Mouse (Mus musculus) stomach, embryonic 15.5 days (tissue): Measurements from ENCODE around the gene Car15. TPM values are rescaled to one million over a fixed set of nuclear protein-coding genes. Genes with fewer than 3 reads are reported as not detected.

Source experiments
- ATAC-seq: fragments of 200-750 bp; cut with Nextera tagmentation; 2 replicates; pipeline ENCODE4 v1.8.0; 2017; ENCODE audit warnings: low read depth, moderate number of reproducible peaks, moderate TSS enrichment; ENCODE audit not compliant: insufficient read depth, low FRiP score
- H3K27ac ChIP-seq: fragments of 300-500 bp; sonication (generic); 2 replicates; pipeline ENCODE4 v1.5.1; 2015; ENCODE audit warnings: mild to moderate bottlenecking, inconsistent platforms
- H3K27me3 ChIP-seq: fragments of 300-500 bp; sonication (generic); replicated peaks from 2 replicates; pipeline ENCODE4 v1.6.1; 2015; ENCODE audit warnings: inconsistent platforms
- H3K36me3 ChIP-seq: fragments of 300-500 bp; sonication (generic); 2 replicates; pipeline ENCODE4 v1.6.1; 2015; ENCODE audit warnings: inconsistent platforms
- H3K4me1 ChIP-seq: fragments of 300-500 bp; sonication (generic); 2 replicates; pipeline ENCODE4 v1.6.1; 2015; ENCODE audit warnings: inconsistent platforms
- H3K4me2 ChIP-seq: fragments of 300-500 bp; sonication (generic); 2 replicates; pipeline ENCODE4 v1.6.1; 2015; ENCODE audit warnings: mild to moderate bottlenecking, inconsistent platforms
- H3K4me3 ChIP-seq: fragments of 300-500 bp; sonication (generic); replicated peaks from 2 replicates; pipeline ENCODE4 v1.5.1; 2015; ENCODE audit warnings: inconsistent platforms
- H3K9ac ChIP-seq: fragments of 300-500 bp; sonication (generic); 2 replicates; pipeline ENCODE4 v1.6.1; 2015; ENCODE audit warnings: inconsistent platforms
- H3K9me3 ChIP-seq: fragments of 300-500 bp; sonication (generic); 2 replicates; pipeline ENCODE4 v1.6.1; 2016; ENCODE audit warnings: inconsistent platforms
- WGBS: fragments of 180-500 bp; shearing (Covaris S2); methylation state at CpG from one replicate; pipeline ENCODE4 v1.1.7; 2015; 5-methylcytosine and 5-hydroxymethylcytosine counted together
- polyA plus RNA-seq: library from polyadenylated mRNA; unstranded; fragments of >200 nt; fragmentation: Nextera tagmentation; extraction: Ambion mirVana; gene quantifications from 2 replicates; pipeline ENCODE4 v1.2.1, GENCODE M21; 2015

The Car15 gene
- polyA plus RNA-seq, 1 experiment from 2014 or later: 2.7 TPM

- ATAC-seq: no peak
- peak overlapping the region; percentile 72 for H3K27ac ChIP-seq
- peaks cover 46% of the 10 kb centered on the region for H3K4me1 ChIP-seq
- peaks cover 27% of the 10 kb centered on the region for H3K27me3 ChIP-seq
- H3K9me3 ChIP-seq: no peaks in the 10 kb centered on the region
- no peak overlapping the region for H3K9ac ChIP-seq
- peaks cover 3% of the 10 kb centered on the region; the same call in 1 of the 2 replicates for H3K36me3 ChIP-seq
- H3K4me2 ChIP-seq: no peak overlapping the region
- 86% methylated on average over 4 of the region's 4 CpGs for WGBS
- no peak overlapping the region for H3K4me3 ChIP-seq
Observed at GRCm38 (mm10) chr16:17809125-17809524, 29.0 kb downstream of the Car15 start.

- Histone ChIP-seq H3K36me3 (peaks cover 10% of the 10 kb centered on the region), H3K4me3 (peak overlapping the region; percentile 44), H3K4me1 (peaks cover 63% of the 10 kb centered on the region), H3K9ac (peak overlapping the region; percentile 14), H3K4me2 (peak overlapping the region; percentile 82), H3K27ac (no peak overlapping the region), H3K27me3 (peaks cover 44% of the 10 kb centered on the region), H3K9me3 (no peaks in the 10 kb centered on the region)
- peak; percentile 62; the same call in 1 of the 2 replicates for ATAC-seq
- 12% methylated on average over 73 of the region's 73 CpGs for WGBS
Observed at GRCm38 (mm10) chr16:17807192-17808009, 30.8 kb downstream of the Car15 start.

GRCm38 (mm10) chr16:17806581-17807191 lies 31.5 kb downstream of the Car15 start:
- Histone ChIP-seq H3K36me3 (peaks cover 10% of the 10 kb centered on the region), H3K9ac (peak overlapping the region; percentile 14), H3K4me2 (peak overlapping the region; percentile 82), H3K4me3 (peak overlapping the region; percentile 44), H3K4me1 (peaks cover 69% of the 10 kb centered on the region), H3K27ac (0 out of 2 replicates have a peak overlapping the region, but pooled peaks have one; percentile 4), H3K27me3 (peaks cover 50% of the 10 kb centered on the region), H3K9me3 (no peaks in the 10 kb centered on the region)
- WGBS: 25% methylated on average over 49 of the region's 50 CpGs
- no peak for ATAC-seq

GRCm38 (mm10) chr16:17804982-17805381 lies 33.2 kb downstream of the Car15 start:
- Histone ChIP-seq H3K27ac (no peak overlapping the region), H3K4me1 (peaks cover 80% of the 10 kb centered on the region), H3K4me3 (no peak overlapping the region; the same call in 1 of the 2 replicates), H3K9me3 (no peaks in the 10 kb centered on the region), H3K36me3 (peaks cover 10% of the 10 kb centered on the region), H3K4me2 (peak overlapping the region; percentile 60), H3K27me3 (peaks cover 55% of the 10 kb centered on the region), H3K9ac (no peak overlapping the region)
- WGBS: 54% methylated on average over 7 of the region's 7 CpGs
- ATAC-seq: no peak

- H3K4me1 ChIP-seq: peaks cover 78% of the 10 kb centered on the region
- no peak overlapping the region for H3K27ac ChIP-seq
- ATAC-seq: peak; percentile 12; the same call in 1 of the 2 replicates
- H3K36me3 ChIP-seq: peaks cover 10% of the 10 kb centered on the region
- WGBS: 21% methylated on average over 33 of the region's 33 CpGs
- peak overlapping the region; percentile 60 for H3K4me2 ChIP-seq
- H3K27me3 ChIP-seq: peaks cover 57% of the 10 kb centered on the region
- H3K4me3 ChIP-seq: peak overlapping the region; percentile 31
- H3K9ac ChIP-seq: no peak overlapping the region
- H3K9me3 ChIP-seq: no peaks in the 10 kb centered on the region
Observed at GRCm38 (mm10) chr16:17804449-17804912, 33.7 kb downstream of the Car15 start.

GRCm38 (mm10) chr16:17803675-17804448 lies 34.3 kb downstream of the Car15 start:
- Histone ChIP-seq H3K27ac (no peak overlapping the region), H3K9me3 (no peaks in the 10 kb centered on the region), H3K4me1 (peaks cover 79% of the 10 kb centered on the region), H3K9ac (no peak overlapping the region), H3K36me3 (peaks cover 10% of the 10 kb centered on the region), H3K4me2 (peak overlapping the region; percentile 60), H3K27me3 (peaks cover 64% of the 10 kb centered on the region), H3K4me3 (peak overlapping the region; percentile 31)
- no peak for ATAC-seq
- 46% methylated on average over 33 of the region's 33 CpGs for WGBS

- H3K4me2 ChIP-seq: peak overlapping the region; percentile 54
- no peak overlapping the region for H3K9ac ChIP-seq
- peaks cover 79% of the 10 kb centered on the region for H3K4me1 ChIP-seq
- H3K4me3 ChIP-seq: peak overlapping the region; percentile 31
- no peak overlapping the region for H3K27ac ChIP-seq
- H3K27me3 ChIP-seq: peaks cover 65% of the 10 kb centered on the region
- no peak for ATAC-seq
- no peaks in the 10 kb centered on the region for H3K9me3 ChIP-seq
- WGBS: 32% methylated on average over 83 of the region's 83 CpGs
- peaks cover 10% of the 10 kb centered on the region for H3K36me3 ChIP-seq
Observed at GRCm38 (mm10) chr16:17802839-17803674, 35.1 kb downstream of the Car15 start.

- H3K9ac ChIP-seq: no peak overlapping the region
- no peaks in the 10 kb centered on the region for H3K9me3 ChIP-seq
- WGBS: 39% methylated on average over 18 of the region's 18 CpGs
- no peak for ATAC-seq
- peaks cover 10% of the 10 kb centered on the region for H3K36me3 ChIP-seq
- no peak overlapping the region for H3K27ac ChIP-seq
- peak overlapping the region; percentile 31 for H3K4me3 ChIP-seq
- peaks cover 69% of the 10 kb centered on the region for H3K27me3 ChIP-seq
- peaks cover 79% of the 10 kb centered on the region for H3K4me1 ChIP-seq
- H3K4me2 ChIP-seq: peak overlapping the region; percentile 54
Observed at GRCm38 (mm10) chr16:17802456-17802838, 35.7 kb downstream of the Car15 start.

GRCm38 (mm10) chr16:17801777-17802455 lies 36.2 kb downstream of the Car15 start:
- no peak for ATAC-seq

GRCm38 (mm10) chr16:17799584-17799983 lies 38.6 kb downstream of the Car15 start:
- no peak overlapping the region for H3K27ac ChIP-seq
- H3K4me3 ChIP-seq: peak overlapping the region; percentile 67
- no peak for ATAC-seq
- peak overlapping the region; percentile 77 for H3K4me2 ChIP-seq
- no peaks in the 10 kb centered on the region for H3K9me3 ChIP-seq
- peaks cover 61% of the 10 kb centered on the region for H3K4me1 ChIP-seq
- peaks cover 7% of the 10 kb centered on the region for H3K36me3 ChIP-seq
- no peak overlapping the region for H3K9ac ChIP-seq
- peaks cover 58% of the 10 kb centered on the region for H3K27me3 ChIP-seq

More at GRCm38 (mm10) chr16:17801777-17802455, 36.2 kb downstream of the Car15 start:
- Histone ChIP-seq H3K36me3 (peaks cover 10% of the 10 kb centered on the region), H3K4me3 (no peak overlapping the region), H3K27me3 (peaks cover 72% of the 10 kb centered on the region), H3K27ac (no peak overlapping the region), H3K9me3 (no peaks in the 10 kb centered on the region), H3K4me1 (peaks cover 77% of the 10 kb centered on the region), H3K4me2 (no peak overlapping the region), H3K9ac (no peak overlapping the region)
- WGBS: 22% methylated on average over 7 of the region's 7 CpGs
